8 mouse cellular contexts compared by ENCODE assay signal in genomic region chr10:21991986-21992833, GRCm38 (mm10).
A peak's percentile ranks its signal among the peaks of the same experiment; 100 is the strongest.
DNase-seq lines count a peak whose midpoint lies in the region; ATAC-seq and TF ChIP-seq lines count a peak whose summit lies in the region.

No protein-coding gene starts in this region.

- TF ChIP-seq CTCF in MEL (IDR thresholded peaks at IDR 0.05 in 2 of 3, conservative IDR thresholded peaks at IDR 0.05 in 1 of 3; ENCODE audit: control insufficient read depth in 1 of 3, insufficient read depth in 1 of 3, low read depth in 2 of 3, low read length in 3 of 3, poor library complexity in 1 of 3, severe bottlenecking in 1 of 3), result no peak
- TF ChIP-seq CTCF in thymus, adult 2 months (IDR thresholded peaks at IDR 0.05; ENCODE audit: borderline replicate concordance, control insufficient read depth, extremely low read depth, insufficient read depth, low read length, poor library complexity), result no peak

- peak overlapping the region; percentile 98 for H3K4me2 ChIP-seq in forebrain, embryonic 16.5 days (ENCODE audit: low read length)
- peak overlapping the region; percentile 91 for H3K4me2 ChIP-seq in hindbrain, embryonic 15.5 days
- peak overlapping the region; percentile 81 for H3K4me2 ChIP-seq in limb, embryonic 15.5 days
- peak overlapping the region; percentile 100 for H3K4me2 ChIP-seq in midbrain, embryonic 15.5 days

- no peak for TF ChIP-seq RAD21 in MEL (IDR thresholded peaks at IDR 0.05; ENCODE audit: low read depth, low read length)

- H3K4me3 ChIP-seq in MEL (ENCODE audit: control insufficient read depth in 1 of 2, insufficient read depth in 1 of 2, low read depth in 2 of 2, low read length in 2 of 2), result no peak overlapping the region
- no peak overlapping the region; the same call in 1 of the 2 replicates for H3K4me3 ChIP-seq in forebrain, embryonic 16.5 days (replicated peaks; ENCODE audit: low read length)
- H3K4me3 ChIP-seq in hindbrain, embryonic 15.5 days, result 0 out of 2 replicates have a peak overlapping the region, but pooled peaks have one; percentile 55
- H3K4me3 ChIP-seq in limb, embryonic 15.5 days, result peak overlapping the region; percentile 73
- 0 out of 2 replicates have a peak overlapping the region, but pooled peaks have one; percentile 78 for H3K4me3 ChIP-seq in midbrain, embryonic 15.5 days
- peak overlapping the region; percentile 44; the same call in 1 of the 2 replicates for H3K4me3 ChIP-seq in thymus, adult 2 months (ENCODE audit: control insufficient read depth, insufficient read depth, low read length)

- ATAC-seq in forebrain, embryonic 16.5 days, result no peak
- ATAC-seq in hindbrain, embryonic 15.5 days (ENCODE audit: low FRiP score, low read depth), result no peak
- no peak for ATAC-seq in limb, embryonic 15.5 days (ENCODE audit: insufficient number of reproducible peaks, low FRiP score, low TSS enrichment, low read depth)
- no peak for ATAC-seq in midbrain, embryonic 15.5 days (replicated peaks)

- no peak overlapping the region for H3K9ac ChIP-seq in MEL (ENCODE audit: control insufficient read depth, low read depth, low read length, poor library complexity, severe bottlenecking)
- no peak overlapping the region for H3K9ac ChIP-seq in forebrain, embryonic 16.5 days (replicated peaks; ENCODE audit: low read depth, low read length)
- no peak overlapping the region for H3K9ac ChIP-seq in hindbrain, embryonic 15.5 days
- no peak overlapping the region for H3K9ac ChIP-seq in limb, embryonic 15.5 days
- no peak overlapping the region for H3K9ac ChIP-seq in midbrain, embryonic 15.5 days

- 21% methylated on average over 17 of the region's 17 CpGs for WGBS in forebrain, embryonic 16.5 days
- 21% methylated on average over 17 of the region's 17 CpGs for WGBS in hindbrain, embryonic 15.5 days
- WGBS in limb, embryonic 15.5 days, result 20% methylated on average over 17 of the region's 17 CpGs
- WGBS in midbrain, embryonic 15.5 days, result 16% methylated on average over 17 of the region's 17 CpGs
- 11% methylated on average over 17 of the region's 17 CpGs for WGBS in thymus, adult 2 months

- TF ChIP-seq POLR2A in MEL (IDR thresholded peaks at IDR 0.05; ENCODE audit: control insufficient read depth in 1 of 2, insufficient read depth in 1 of 2, low read depth in 1 of 2, low read length in 2 of 2, poor library complexity in 1 of 2), result no peak
- no peak for TF ChIP-seq POLR2A in thymus, adult 2 months (IDR thresholded peaks at IDR 0.05; ENCODE audit: control insufficient read depth, extremely low read depth, insufficient read depth, low read length, poor library complexity)

- no peaks in the 10 kb centered on the region for H3K79me2 ChIP-seq in MEL (ENCODE audit: control insufficient read depth, insufficient read depth, low read length, poor library complexity)

- peaks cover 0 to 4% of the 10 kb centered on the region in 2 experiments; a peak in 1 of 4 replicates for H3K36me3 ChIP-seq in MEL (ENCODE audit: control insufficient read depth in 1 of 2, insufficient read depth in 2 of 2, low read length in 2 of 2)
- H3K36me3 ChIP-seq in forebrain, embryonic 16.5 days (ENCODE audit: control insufficient read depth, insufficient read depth), result no peaks in the 10 kb centered on the region
- peaks cover 8% of the 10 kb centered on the region; the same call in 1 of the 2 replicates for H3K36me3 ChIP-seq in hindbrain, embryonic 15.5 days
- peaks cover 9% of the 10 kb centered on the region for H3K36me3 ChIP-seq in limb, embryonic 15.5 days
- H3K36me3 ChIP-seq in midbrain, embryonic 15.5 days (replicated peaks), result 0 out of 2 replicates have a peak, but pooled peaks cover 3% of the 10 kb centered on the region
- peaks cover 13% of the 10 kb centered on the region for H3K36me3 ChIP-seq in thymus, adult 2 months (ENCODE audit: control insufficient read depth, insufficient read depth, low read length)

- peaks cover 10 to 13% of the 10 kb centered on the region in 2 experiments for H3K27me3 ChIP-seq in MEL (ENCODE audit: control insufficient read depth in 1 of 2, insufficient read depth in 2 of 2, low read length in 2 of 2)
- H3K27me3 ChIP-seq in forebrain, embryonic 16.5 days (replicated peaks; ENCODE audit: control insufficient read depth, insufficient read depth, low read length), result no peaks in the 10 kb centered on the region; the same call in 1 of the 2 replicates
- H3K27me3 ChIP-seq in hindbrain, embryonic 15.5 days, result peaks cover 10% of the 10 kb centered on the region
- H3K27me3 ChIP-seq in limb, embryonic 15.5 days, result no peaks in the 10 kb centered on the region
- 0 out of 2 replicates have a peak, but pooled peaks cover 9% of the 10 kb centered on the region for H3K27me3 ChIP-seq in midbrain, embryonic 15.5 days (replicated peaks)
- H3K27me3 ChIP-seq in thymus, adult 2 months (ENCODE audit: control insufficient read depth, insufficient read depth, low read length), result no peaks in the 10 kb centered on the region

- no peak overlapping the region for H3K27ac ChIP-seq in MEL (ENCODE audit: control insufficient read depth, low read depth, low read length)
- no peak overlapping the region for H3K27ac ChIP-seq in forebrain, embryonic 16.5 days (ENCODE audit: low read length)
- no peak overlapping the region for H3K27ac ChIP-seq in hindbrain, embryonic 15.5 days (replicated peaks)
- peak overlapping the region; percentile 97; the same call in 1 of the 2 replicates for H3K27ac ChIP-seq in limb, embryonic 15.5 days
- H3K27ac ChIP-seq in midbrain, embryonic 15.5 days, result no peak overlapping the region
- no peak overlapping the region for H3K27ac ChIP-seq in thymus, adult 2 months (ENCODE audit: control insufficient read depth, insufficient read depth, low read length)

- peak; percentile 57 to 79 for DNase-seq in adrenal gland, adult (ENCODE audit: inconsistent age in 2 of 2, low spot score in 1 of 2)
- DNase-seq in adrenal gland, postnatal 25 days, result no peak
- peak; percentile 14 for DNase-seq in MEL (ENCODE audit: low read depth, low spot score)
- peak; percentile 51 for DNase-seq in thymus, adult 2 months

- no peak for TF ChIP-seq EP300 in MEL (IDR thresholded peaks at IDR 0.05; ENCODE audit: low read depth in 1 of 2, low read length in 2 of 2)

- no peaks in the 10 kb centered on the region for H3K9me3 ChIP-seq in MEL (replicated peaks; ENCODE audit: insufficient read depth, low read length)
- no peaks in the 10 kb centered on the region for H3K9me3 ChIP-seq in forebrain, embryonic 16.5 days (ENCODE audit: control insufficient read depth, low read length)
- no peaks in the 10 kb centered on the region for H3K9me3 ChIP-seq in hindbrain, embryonic 15.5 days
- H3K9me3 ChIP-seq in limb, embryonic 15.5 days, result no peaks in the 10 kb centered on the region
- no peaks in the 10 kb centered on the region for H3K9me3 ChIP-seq in midbrain, embryonic 15.5 days

- no peaks in the 10 kb centered on the region for H3K4me1 ChIP-seq in MEL (ENCODE audit: control insufficient read depth in 1 of 2, insufficient read depth in 2 of 2, low read length in 2 of 2)
- H3K4me1 ChIP-seq in forebrain, embryonic 16.5 days (replicated peaks; ENCODE audit: control insufficient read depth, insufficient read depth, low read length), result peaks cover 11% of the 10 kb centered on the region
- peaks cover 31% of the 10 kb centered on the region for H3K4me1 ChIP-seq in hindbrain, embryonic 15.5 days (replicated peaks)
- peaks cover 31% of the 10 kb centered on the region for H3K4me1 ChIP-seq in limb, embryonic 15.5 days
- H3K4me1 ChIP-seq in midbrain, embryonic 15.5 days, result peaks cover 39% of the 10 kb centered on the region
- H3K4me1 ChIP-seq in thymus, adult 2 months (replicated peaks; ENCODE audit: control insufficient read depth, insufficient read depth, low read length), result peaks cover 23% of the 10 kb centered on the region

TF ChIP-seq in MEL, 35 proteins besides CTCF, POLR2A, EP300 and RAD21:
- no peak for TF ChIP-seq UBTF (IDR thresholded peaks at IDR 0.05; ENCODE audit: borderline replicate concordance, insufficient read depth, low read depth, low read length)
- no peak for TF ChIP-seq CHD2 (IDR thresholded peaks at IDR 0.05; ENCODE audit: low read length)
- no peak for TF ChIP-seq USF1 (IDR thresholded peaks at IDR 0.05; ENCODE audit: low read depth, low read length)
- no peak for TF ChIP-seq KAT2A (conservative IDR thresholded peaks at IDR 0.05; ENCODE audit: low read depth, low read length)
- no peak for TF ChIP-seq SIN3A (IDR thresholded peaks at IDR 0.05; ENCODE audit: low read length)
- TF ChIP-seq POLR2AphosphoS5 (IDR thresholded peaks at IDR 0.05; ENCODE audit: borderline replicate concordance, low read depth, low read length), result no peak

Comparison
In these comparisons a context has a peak if more than half of its experiments do, and no peak if none do; other contexts are left out.
1. H3K4me3 ChIP-seq: peak in hindbrain, embryonic 15.5 days (single experiment), limb, embryonic 15.5 days (single experiment), midbrain, embryonic 15.5 days (single experiment) and thymus, adult 2 months (single experiment); none in MEL (0 of 2) and forebrain, embryonic 16.5 days (single experiment).
2. Peak in every context shown above with its lines, with median percentiles within 50 percentile points of each other: H3K4me2 ChIP-seq.